Mouse (Mus musculus): Measurements from ENCODE around the gene Sf3a1. TPM values are rescaled to one million over a fixed set of nuclear protein-coding genes. Genes with fewer than 3 reads are reported as not detected.

Sf3a1 gene
- total RNA-seq, 4 experiments from 2014 or later, result 25.8 to 34.5 (median 30.4) TPM

- peak; percentile 84 for DNase-seq (ENCODE audit: low spot score)
These were observed 24.9 kb upstream of the Sf3a1 start, which contains the start of gene Rnf215 for GRCm38 (mm10) chr11:4134986-4135935. Gene Rnf215, plus strand, starts transcription at chr11:4135202.

- no peak for DNase-seq (ENCODE audit: low spot score)
These were observed 21.2 kb upstream of the Sf3a1 start for GRCm38 (mm10) chr11:4138964-4139363.

GRCm38 (mm10) chr11:4141505-4141904 is 18.6 kb upstream of the Sf3a1 start:
- DNase-seq (ENCODE audit: low spot score), result no peak

- no peak for DNase-seq (ENCODE audit: low spot score)
These were observed 17.8 kb upstream of the Sf3a1 start for GRCm38 (mm10) chr11:4142352-4142751.

- no peak for DNase-seq (ENCODE audit: low spot score)
These were observed 16.7 kb upstream of the Sf3a1 start for GRCm38 (mm10) chr11:4143281-4144062.

GRCm38 (mm10) chr11:4146381-4146780 is 13.8 kb upstream of the Sf3a1 start:
- no peak for DNase-seq (ENCODE audit: low spot score)

- no peak for DNase-seq (ENCODE audit: low spot score)
These were observed 13.1 kb upstream of the Sf3a1 start for GRCm38 (mm10) chr11:4147098-4147497.

- DNase-seq (ENCODE audit: low spot score), result peak; percentile 40
These were observed 12.0 kb upstream of the Sf3a1 start for GRCm38 (mm10) chr11:4148120-4148519.

- no peak for DNase-seq (ENCODE audit: low spot score)
These were observed 11.5 kb upstream of the Sf3a1 start for GRCm38 (mm10) chr11:4148536-4149156.

GRCm38 (mm10) chr11:4149886-4150285 is 10.3 kb upstream of the Sf3a1 start:
- no peak for DNase-seq (ENCODE audit: low spot score)

- DNase-seq (ENCODE audit: low spot score), result no peak
These were observed 6.5 kb upstream of the Sf3a1 start for GRCm38 (mm10) chr11:4153694-4154093.

- DNase-seq (ENCODE audit: low spot score), result no peak
These were observed 4.5 kb upstream of the Sf3a1 start for GRCm38 (mm10) chr11:4155641-4156040.

- DNase-seq (ENCODE audit: low spot score), result no peak
These were observed 1.5 kb upstream of the Sf3a1 start for GRCm38 (mm10) chr11:4158676-4159075.

- DNase-seq (ENCODE audit: low spot score), result no peak
These were observed 769 bp downstream of the Sf3a1 start for GRCm38 (mm10) chr11:4160758-4161480.

GRCm38 (mm10) chr11:4164701-4165100 is 4.6 kb downstream of the Sf3a1 start:
- DNase-seq (ENCODE audit: low spot score), result no peak

GRCm38 (mm10) chr11:4166467-4167090 is 6.4 kb downstream of the Sf3a1 start:
- DNase-seq (ENCODE audit: low spot score), result no peak

GRCm38 (mm10) chr11:4174586-4174985 is 14.4 kb downstream of the Sf3a1 start:
- peak; percentile 76 for DNase-seq (ENCODE audit: low spot score)

- DNase-seq (ENCODE audit: low spot score), result no peak
These were observed 17.6 kb downstream of the Sf3a1 start for GRCm38 (mm10) chr11:4177716-4178115.

GRCm38 (mm10) chr11:4182061-4182460 is 21.9 kb downstream of the Sf3a1 start:
- no peak for DNase-seq (ENCODE audit: low spot score)

- DNase-seq (ENCODE audit: low spot score), result no peak
These were observed 23.4 kb downstream of the Sf3a1 start for GRCm38 (mm10) chr11:4183511-4183910.
